Mouse (Mus musculus) megakaryocyte, embryonic 14.5 days (primary cell): Measurements from ENCODE around the gene Pipox.

Source experiments
- FLI1 ChIP-seq: IDR thresholded peaks from 2 replicates; pipeline ENCODE4 v1.6.1; 2012; ENCODE audit warnings: low read length, inconsistent platforms, mixed read lengths
- GATA1 ChIP-seq: IDR thresholded peaks from 3 replicates; pipeline ENCODE4 v1.6.1; 2012; ENCODE audit warnings: mixed read lengths, low read length, inconsistent platforms, borderline replicate concordance

- TF ChIP-seq GATA1 (no peak), FLI1 (no peak)
Observed at GRCm38 (mm10) chr11:77934568-77935311, 40.8 kb upstream of the Pipox start.
